Comparison of ENCODE assay signal across 9 mouse cellular contexts in the genomic region with DNA sequence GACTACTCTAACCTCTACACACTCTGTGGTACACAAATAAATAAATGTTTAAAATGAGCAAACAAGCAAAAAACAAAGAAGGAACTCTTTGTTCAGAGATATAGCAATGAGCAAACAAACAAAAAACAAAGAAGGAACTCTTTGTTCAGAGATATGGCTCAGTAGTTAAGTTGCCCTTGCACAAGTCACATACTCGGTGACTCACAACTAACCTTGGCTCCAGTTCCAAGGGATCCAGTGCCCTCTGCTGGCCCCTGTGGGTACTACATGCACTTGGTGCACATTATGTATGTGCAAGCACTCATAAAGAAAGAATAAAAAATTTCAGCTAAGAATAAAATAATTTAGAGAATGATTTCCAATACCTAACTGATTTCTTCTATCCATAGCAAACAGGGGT. TPM values are rescaled to one million over a fixed set of nuclear protein-coding genes. Genes with fewer than 3 reads are reported as not detected.
DNase-seq lines count a peak whose midpoint lies in the region; ATAC-seq lines count a peak whose summit lies in the region.
"Had no signal": no experiment of that assay in that cellular context is flagged by ENCODE, and none has a peak within 500 bp of the region (broad histone marks: within the 10 kb centered on the region; RNA-seq: fewer than 3 reads in every experiment).

No protein-coding gene starts in this region.

- H3K36me3 ChIP-seq in heart, embryonic 12.5 days: no peaks in the 10 kb centered on the region
- no peaks in the 10 kb centered on the region for H3K36me3 ChIP-seq in embryonic facial prominence, embryonic 11.5 days (replicated peaks; ENCODE audit: control insufficient read depth, insufficient read depth, low read depth, low read length)
- no peaks in the 10 kb centered on the region for H3K36me3 ChIP-seq in intestine, embryonic 14.5 days (ENCODE audit: control insufficient read depth, insufficient read depth, low read length)
- H3K36me3 ChIP-seq: embryonic facial prominence, embryonic 15.5 days had no signal

- no peaks in the 10 kb centered on the region for H3K9me3 ChIP-seq in heart, embryonic 12.5 days (replicated peaks)
- H3K9me3 ChIP-seq in embryonic facial prominence, embryonic 11.5 days (replicated peaks; ENCODE audit: control insufficient read depth, low read length): no peaks in the 10 kb centered on the region
- H3K9me3 ChIP-seq in intestine, embryonic 14.5 days (ENCODE audit: control insufficient read depth, low read length): no peaks in the 10 kb centered on the region
- H3K9me3 ChIP-seq: embryonic facial prominence, embryonic 15.5 days had no signal

- H3K9ac ChIP-seq in heart, embryonic 12.5 days: no peak overlapping the region
- H3K9ac ChIP-seq in embryonic facial prominence, embryonic 11.5 days (replicated peaks; ENCODE audit: low read length): no peak overlapping the region
- no peak overlapping the region for H3K9ac ChIP-seq in intestine, embryonic 14.5 days (ENCODE audit: low read length)
- H3K9ac ChIP-seq: embryonic facial prominence, embryonic 15.5 days had no signal

- ATAC-seq in heart, embryonic 12.5 days (ENCODE audit: insufficient number of reproducible peaks, low FRiP score): no peak
- no peak for ATAC-seq in embryonic facial prominence, embryonic 11.5 days (replicated peaks; ENCODE audit: insufficient number of reproducible peaks, low FRiP score, low TSS enrichment, low read depth)
- 0 out of 2 replicates have a peak, but pooled peaks have one; percentile 64 for ATAC-seq in intestine, embryonic 14.5 days (replicated peaks; ENCODE audit: low FRiP score, low TSS enrichment, low read depth)

- intact Hi-C loops in left cerebral cortex, postnatal 36 days (cut with DNase I): loop anchor here (5.0 kb wide), 1 partner anchor 71 kb away; no protein-coding TSS in a partner anchor

- H3K27me3 ChIP-seq in heart, embryonic 12.5 days (replicated peaks): no peaks in the 10 kb centered on the region
- H3K27me3 ChIP-seq in embryonic facial prominence, embryonic 11.5 days (ENCODE audit: control insufficient read depth, insufficient read depth, low read length): no peaks in the 10 kb centered on the region
- H3K27me3 ChIP-seq in intestine, embryonic 14.5 days (replicated peaks; ENCODE audit: control insufficient read depth, insufficient read depth, low read length): no peaks in the 10 kb centered on the region
- H3K27me3 ChIP-seq: embryonic facial prominence, embryonic 15.5 days had no signal

- DNase-seq in heart, adult 8-10 months (ENCODE audit: low spot score): peak; percentile 66
- peak; percentile 87 to 97 for DNase-seq in adrenal gland, adult (ENCODE audit: inconsistent age in 2 of 2, low spot score in 1 of 2)
- peak; percentile 84 for DNase-seq in embryonic facial prominence, embryonic 11.5 days (ENCODE audit: low spot score)
- DNase-seq in intestine, embryonic 14.5 days (ENCODE audit: low spot score): peak; percentile 93
- DNase-seq in left cerebral cortex, postnatal 36 days (ENCODE audit: low spot score in 2 of 2): peak; percentile 18 to 45
- DNase-seq in ovary, postnatal 14 days (ENCODE audit: low spot score): peak; percentile 67
- peak; percentile 76 for DNase-seq in thymus, postnatal 0 days (ENCODE audit: low spot score)

- 23% methylated on average over 1 of the region's 1 CpGs for WGBS in heart, embryonic 12.5 days
- WGBS in embryonic facial prominence, embryonic 11.5 days: 22% methylated on average over 1 of the region's 1 CpGs
- WGBS in intestine, embryonic 14.5 days: 32% methylated on average over 1 of the region's 1 CpGs

- H3K27ac ChIP-seq in heart, embryonic 12.5 days (ENCODE audit: poor library complexity, severe bottlenecking): no peak overlapping the region
- H3K27ac ChIP-seq in embryonic facial prominence, embryonic 11.5 days (replicated peaks; ENCODE audit: low read depth, low read length): no peak overlapping the region
- no peak overlapping the region for H3K27ac ChIP-seq in intestine, embryonic 14.5 days (ENCODE audit: low read depth)
- H3K27ac ChIP-seq: embryonic facial prominence, embryonic 15.5 days had no signal

- H3K4me3 ChIP-seq in heart, embryonic 12.5 days: no peak overlapping the region
- no peak overlapping the region for H3K4me3 ChIP-seq in embryonic facial prominence, embryonic 11.5 days (ENCODE audit: low read depth, low read length)
- H3K4me3 ChIP-seq in intestine, embryonic 14.5 days (ENCODE audit: low read depth, low read length): no peak overlapping the region
- H3K4me3 ChIP-seq: embryonic facial prominence, embryonic 15.5 days had no signal

- no peaks in the 10 kb centered on the region for H3K4me1 ChIP-seq in heart, embryonic 12.5 days (replicated peaks)
- H3K4me1 ChIP-seq in embryonic facial prominence, embryonic 11.5 days (ENCODE audit: control insufficient read depth, insufficient read depth, low read length): no peaks in the 10 kb centered on the region
- no peaks in the 10 kb centered on the region for H3K4me1 ChIP-seq in intestine, embryonic 14.5 days (replicated peaks; ENCODE audit: control insufficient read depth, insufficient read depth, low read length)
- H3K4me1 ChIP-seq: embryonic facial prominence, embryonic 15.5 days had no signal

- H3K4me2 ChIP-seq in heart, embryonic 12.5 days: no peak overlapping the region
- H3K4me2 ChIP-seq in embryonic facial prominence, embryonic 11.5 days (ENCODE audit: low read depth, low read length): no peak overlapping the region
- H3K4me2 ChIP-seq in intestine, embryonic 14.5 days (ENCODE audit: low read length): no peak overlapping the region
- H3K4me2 ChIP-seq: embryonic facial prominence, embryonic 15.5 days had no signal

RNA-seq across cellular contexts. Expression of gene Tmprss2, which starts 17.9 kb away (rescaled TPM):
- total RNA-seq in heart, adult 8-10 months (2022): not detected
- polyA plus RNA-seq in heart, embryonic 12.5 days (2016; fragmentation: Nextera tagmentation; extraction: Ambion mirVana): 0.15 and 0.46 TPM in 2 replicates
- 0.41 and 1.6 TPM in 2 replicates for polyA plus RNA-seq in embryonic facial prominence, embryonic 11.5 days (2014; fragmentation: Nextera tagmentation; extraction: Ambion mirVana)
- 25.5 and 25.9 TPM in 2 replicates for polyA plus RNA-seq in intestine, embryonic 14.5 days (2014; fragmentation: Nextera tagmentation; extraction: Ambion mirVana)
- total RNA-seq in left cerebral cortex, postnatal 36 days (2021): not detected
- 1.3 and 1.5 TPM in 2 replicates for polyA plus RNA-seq in thymus, postnatal 0 days (2015; fragmentation: Nextera tagmentation; extraction: Ambion mirVana)

Comparison
In these comparisons a context has a peak if more than half of its experiments do, and no peak if none do; other contexts are left out.
1. DNase-seq: peak in every context shown above with its lines; median percentile 93 in intestine, embryonic 14.5 days; 92 in adrenal gland, adult; 84 in embryonic facial prominence, embryonic 11.5 days; 76 in thymus, postnatal 0 days; 67 in ovary, postnatal 14 days; 66 in heart, adult 8-10 months; 32 in left cerebral cortex, postnatal 36 days.
2. RNA of gene Tmprss2, which starts 17.9 kb away (polyA plus RNA-seq): 25.5 to 25.9 TPM in intestine, embryonic 14.5 days; 1.3 to 1.5 TPM in thymus, postnatal 0 days, 0.15 to 0.46 TPM in heart, embryonic 12.5 days and 0.41 to 1.6 TPM in embryonic facial prominence, embryonic 11.5 days; every median in the first group is over 10 times any median in the second.